Mouse (Mus musculus): ENCODE results near the gene Nfic. TPM values are rescaled to one million over a fixed set of nuclear protein-coding genes. Genes with fewer than 3 reads are reported as not detected.
A peak's percentile ranks its signal among the peaks of the same experiment; 100 is the strongest.

The Nfic gene
- total RNA-seq, 2 experiments from 2014 or later = 262 to 320 TPM

GRCm38 (mm10) chr10:81422661-81423217 lies 32.7 kb downstream of the Nfic start:
- intact Hi-C loops (cut with DNase I; ENCODE audit: low total_unique reads) = no loop called here
- DNase-seq = peak; percentile 7

GRCm38 (mm10) chr10:81422191-81422590 lies 33.2 kb downstream of the Nfic start:
- intact Hi-C loops (cut with DNase I; ENCODE audit: low total_unique reads) = no loop called here
- DNase-seq = peak; percentile 13

- peak; percentile 69 for DNase-seq
- intact Hi-C loops (cut with DNase I; ENCODE audit: low total_unique reads) = no loop called here
Measured at GRCm38 (mm10) chr10:81421797-81422100, 33.7 kb downstream of the Nfic start.

GRCm38 (mm10) chr10:81421041-81421796 lies 34.2 kb downstream of the Nfic start:
- DNase-seq = peak; percentile 8
- intact Hi-C loops (cut with DNase I; ENCODE audit: low total_unique reads) = no loop called here

GRCm38 (mm10) chr10:81420191-81420767 lies 35.2 kb downstream of the Nfic start:
- peak; percentile 15 for DNase-seq
- intact Hi-C loops (cut with DNase I; ENCODE audit: low total_unique reads) = no loop called here

- peak; percentile 5 for DNase-seq
- intact Hi-C loops (cut with DNase I; ENCODE audit: low total_unique reads) = no loop called here
Measured at GRCm38 (mm10) chr10:81419111-81419928, 36.1 kb downstream of the Nfic start.

- intact Hi-C loops (cut with DNase I; ENCODE audit: low total_unique reads) = no loop called here
- peak; percentile 4 for DNase-seq
Measured at GRCm38 (mm10) chr10:81418216-81419070, 37.0 kb downstream of the Nfic start.

- intact Hi-C loops (cut with DNase I; ENCODE audit: low total_unique reads) = no loop called here
- DNase-seq = peak; percentile 11
Measured at GRCm38 (mm10) chr10:81417227-81418215, 37.9 kb downstream of the Nfic start.

- DNase-seq = peak; percentile 92
- intact Hi-C loops (cut with DNase I; ENCODE audit: low total_unique reads) = no loop called here
Measured at GRCm38 (mm10) chr10:81416581-81417226, 38.7 kb downstream of the Nfic start.

- intact Hi-C loops (cut with DNase I; ENCODE audit: low total_unique reads) = no loop called here
- peak; percentile 90 for DNase-seq
Measured at GRCm38 (mm10) chr10:81415549-81416310, 39.7 kb downstream of the Nfic start.

- intact Hi-C loops (cut with DNase I; ENCODE audit: low total_unique reads) = no loop called here
- no peak for DNase-seq
Measured at GRCm38 (mm10) chr10:81415146-81415545, 40.3 kb downstream of the Nfic start.

GRCm38 (mm10) chr10:81414682-81415081 lies 40.8 kb downstream of the Nfic start:
- intact Hi-C loops (cut with DNase I; ENCODE audit: low total_unique reads) = no loop called here
- peak; percentile 82 for DNase-seq

- intact Hi-C loops (cut with DNase I; ENCODE audit: low total_unique reads) = no loop called here
- peak; percentile 94 for DNase-seq
Measured at GRCm38 (mm10) chr10:81413310-81414261, 41.8 kb downstream of the Nfic start.

GRCm38 (mm10) chr10:81412586-81413309 lies 42.7 kb downstream of the Nfic start:
- no peak for DNase-seq
- intact Hi-C loops (cut with DNase I; ENCODE audit: low total_unique reads) = no loop called here

Data from gastrocnemius, postnatal 14 days (tissue).